Mouse (Mus musculus) right cerebral cortex, postnatal 25 days (tissue): ENCODE measurements around the gene Pcbp2.

Source experiments
- DNase-seq: peaks from one replicate; pipeline ENCODE4 v3.0.0; 2022

Gene Pcbp2

DNA sequence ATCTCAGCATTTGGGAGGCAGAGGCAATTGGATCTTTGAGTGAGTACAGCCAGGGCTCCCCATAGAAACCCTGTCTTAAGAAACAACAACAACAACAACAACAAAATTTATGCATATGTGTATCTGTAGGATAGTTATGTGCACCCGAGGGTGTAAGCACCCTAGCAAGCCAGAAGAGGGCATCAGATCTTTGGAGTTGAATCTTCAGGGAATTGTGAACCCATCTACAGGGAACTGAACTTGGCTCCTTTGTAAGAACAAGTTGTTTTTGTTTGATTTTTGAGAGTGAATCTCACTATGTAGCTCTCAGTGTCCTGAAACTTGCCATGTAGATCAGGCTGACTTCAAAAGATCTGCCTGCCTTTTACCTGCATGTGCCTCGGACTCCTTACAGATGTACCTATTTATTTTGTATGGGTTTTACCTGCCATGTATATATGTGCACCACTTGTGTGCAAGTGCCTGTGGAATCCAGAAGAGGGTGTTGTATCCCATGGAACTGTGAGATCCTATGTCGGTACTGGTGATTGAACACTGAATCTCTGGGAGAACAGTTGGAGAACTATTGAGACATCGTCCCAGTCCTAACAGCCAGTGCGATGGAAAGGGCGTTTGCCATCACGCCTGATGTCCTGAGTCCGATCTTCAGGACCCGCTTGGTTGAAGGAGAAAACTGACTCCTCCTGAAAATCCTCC lies 1.5 kb upstream of the Pcbp2 start:
- no peak for DNase-seq

DNA sequence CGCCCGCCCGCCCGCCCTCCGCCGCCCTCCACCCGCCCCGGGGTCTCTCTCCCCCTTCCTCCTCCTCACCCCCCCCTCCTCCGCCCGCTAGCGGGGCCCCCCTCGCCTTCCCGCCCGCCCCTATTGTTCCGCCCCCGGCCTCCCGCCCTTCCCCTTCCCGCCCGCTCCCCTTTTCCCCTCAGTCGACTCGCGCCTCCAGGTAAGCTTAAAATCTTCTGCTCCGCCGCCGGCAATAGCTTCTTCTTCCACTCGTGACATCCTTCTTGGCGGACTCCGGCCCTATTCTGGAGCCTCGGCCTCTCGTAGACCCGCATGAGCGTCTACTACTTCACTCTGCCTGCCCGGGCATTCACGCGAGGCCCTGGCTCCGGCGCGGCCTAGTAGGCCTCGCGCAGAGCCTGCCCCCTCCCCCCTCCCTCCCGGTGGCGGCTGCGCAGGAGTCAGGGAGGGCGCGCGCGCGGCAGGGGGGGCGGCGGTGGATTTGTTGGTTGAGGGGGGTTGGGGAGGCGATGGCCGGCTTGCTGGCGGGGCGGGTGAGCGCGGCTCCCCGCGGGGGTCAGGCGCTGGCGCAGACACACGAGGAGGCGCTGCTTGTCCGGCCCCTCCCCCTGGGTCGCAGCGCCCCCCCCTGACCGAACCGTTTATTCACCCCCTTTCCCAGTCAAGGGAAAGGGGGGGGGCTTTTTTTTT lies 411 bp downstream of the Pcbp2 start:
- peak; percentile 79 for DNase-seq

DNA sequence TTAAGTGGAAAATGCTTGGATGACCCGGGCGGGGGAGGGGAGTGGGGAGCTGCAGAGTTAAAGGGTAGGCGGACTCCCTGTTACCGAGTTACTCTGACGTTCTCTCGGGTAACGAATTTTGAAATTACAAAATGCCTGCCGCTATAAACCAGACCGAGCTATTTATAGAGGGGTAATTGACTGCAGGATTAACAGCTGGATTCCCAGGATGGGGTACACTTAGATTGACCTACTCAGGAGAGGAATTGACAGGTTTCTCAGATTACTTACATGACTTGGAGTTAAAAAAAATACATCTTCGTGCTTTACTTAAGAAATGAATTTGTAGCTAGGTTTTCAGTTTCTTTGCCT lies 931 bp downstream of the Pcbp2 start:
- DNase-seq, result no peak

DNA sequence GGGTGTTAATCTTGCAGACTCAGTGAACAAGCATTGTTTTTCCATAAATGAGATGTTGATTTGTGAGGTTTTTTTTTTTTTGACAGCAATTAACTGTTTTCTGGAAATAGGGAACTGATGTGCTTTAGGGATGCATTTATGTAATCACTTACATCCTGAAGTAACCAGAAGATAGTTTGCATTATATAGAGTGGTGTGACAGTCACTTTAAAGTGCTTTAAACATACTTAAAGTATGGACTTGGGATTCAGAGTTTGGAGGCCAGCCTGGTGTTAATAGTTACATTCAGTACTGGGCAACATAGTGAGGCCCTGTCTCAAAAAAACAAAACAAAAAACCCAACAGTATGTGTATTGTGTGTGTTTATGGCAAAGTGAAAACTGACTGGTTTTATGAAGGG lies 1.4 kb downstream of the Pcbp2 start:
- DNase-seq, result no peak

DNA sequence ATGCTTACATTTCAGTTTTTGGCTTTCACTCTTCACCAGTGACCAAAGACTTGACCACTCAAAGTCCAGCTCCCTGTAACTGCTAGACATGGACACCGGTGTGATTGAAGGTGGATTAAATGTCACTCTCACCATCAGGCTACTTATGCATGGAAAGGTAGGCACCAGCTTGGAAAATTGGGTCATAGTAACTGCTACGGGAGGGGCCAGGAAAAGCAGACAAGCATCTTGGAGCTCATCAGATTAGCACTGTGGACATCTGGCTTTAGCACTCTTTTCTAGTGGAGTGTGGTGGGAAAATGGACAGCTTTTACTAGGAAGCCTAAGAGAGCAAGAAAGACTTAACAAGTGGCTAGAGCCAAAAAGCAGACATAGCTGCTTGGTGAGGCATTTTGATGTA lies 2.9 kb downstream of the Pcbp2 start:
- DNase-seq, result no peak

DNA sequence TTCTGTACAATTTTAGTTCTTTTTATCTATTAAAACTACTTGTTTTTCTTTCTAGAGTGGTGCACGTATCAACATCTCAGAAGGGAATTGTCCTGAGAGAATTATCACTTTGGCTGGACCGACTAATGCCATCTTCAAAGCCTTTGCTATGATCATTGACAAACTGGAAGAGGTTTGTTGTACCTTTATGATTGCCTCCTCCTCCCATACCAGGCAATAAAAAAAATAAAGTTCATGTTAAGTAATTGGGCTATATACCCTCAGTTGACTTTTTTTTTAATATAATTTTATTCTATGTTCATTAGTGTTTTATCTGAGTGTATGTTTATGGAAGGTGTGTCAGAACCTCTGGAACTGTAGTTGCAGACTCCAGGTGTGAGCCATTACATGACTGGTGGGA lies 4.2 kb downstream of the Pcbp2 start:
- no peak for DNase-seq

DNA sequence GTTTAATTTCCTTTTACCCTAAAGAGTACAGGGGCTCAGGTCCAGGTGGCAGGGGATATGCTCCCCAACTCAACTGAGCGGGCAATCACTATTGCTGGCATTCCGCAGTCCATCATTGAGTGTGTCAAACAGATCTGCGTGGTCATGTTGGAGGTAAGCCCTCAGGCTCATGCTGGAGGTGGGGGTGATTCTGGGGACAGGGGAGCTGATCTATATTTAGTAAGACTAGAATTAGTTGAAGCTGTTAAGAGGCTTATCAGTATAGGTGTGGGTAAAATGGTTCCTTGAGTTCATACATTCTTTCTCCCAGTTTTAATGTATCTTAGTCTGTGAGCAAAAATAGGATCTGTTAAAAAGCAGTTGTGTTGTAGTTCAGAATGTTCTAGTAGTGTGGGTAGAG lies 12.8 kb downstream of the Pcbp2 start:
- no peak for DNase-seq

DNA sequence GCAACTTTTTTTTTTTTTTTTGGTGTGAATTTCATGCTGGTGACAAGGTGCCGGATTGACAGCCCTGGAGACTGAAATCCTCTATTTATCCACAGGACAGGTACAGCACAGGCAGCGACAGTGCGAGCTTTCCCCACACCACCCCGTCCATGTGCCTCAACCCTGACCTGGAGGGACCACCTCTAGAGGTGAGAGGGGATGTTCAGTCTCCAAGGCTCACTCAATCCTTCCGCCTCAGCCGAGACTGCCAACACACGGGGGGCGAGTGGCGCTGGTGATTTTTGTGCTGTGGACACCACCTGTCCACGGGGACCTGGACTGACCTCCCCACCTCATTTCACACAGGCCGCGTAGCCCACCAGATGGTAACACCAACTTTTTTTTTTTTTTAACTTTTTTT lies 15.5 kb downstream of the Pcbp2 start:
- DNase-seq, result no peak

DNA sequence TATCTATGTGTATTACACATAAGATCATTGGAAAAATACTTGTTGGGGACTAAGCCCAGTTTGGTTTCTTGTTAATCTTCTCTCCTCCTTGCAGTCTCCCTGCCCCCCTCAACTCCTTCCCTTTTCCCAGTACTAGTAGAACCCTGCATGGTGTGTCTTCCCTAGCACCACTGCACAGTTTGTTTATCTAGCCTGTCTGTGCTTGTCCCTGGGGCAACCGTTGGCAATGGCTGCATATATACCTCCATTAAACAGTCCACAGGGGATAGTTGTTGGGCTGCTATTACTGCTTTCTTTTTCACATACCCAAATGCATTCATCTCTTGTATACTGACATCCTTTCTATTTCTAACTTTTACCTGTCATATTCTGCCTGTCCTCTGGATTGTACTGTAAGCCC lies 17.3 kb downstream of the Pcbp2 start:
- no peak for DNase-seq

DNA sequence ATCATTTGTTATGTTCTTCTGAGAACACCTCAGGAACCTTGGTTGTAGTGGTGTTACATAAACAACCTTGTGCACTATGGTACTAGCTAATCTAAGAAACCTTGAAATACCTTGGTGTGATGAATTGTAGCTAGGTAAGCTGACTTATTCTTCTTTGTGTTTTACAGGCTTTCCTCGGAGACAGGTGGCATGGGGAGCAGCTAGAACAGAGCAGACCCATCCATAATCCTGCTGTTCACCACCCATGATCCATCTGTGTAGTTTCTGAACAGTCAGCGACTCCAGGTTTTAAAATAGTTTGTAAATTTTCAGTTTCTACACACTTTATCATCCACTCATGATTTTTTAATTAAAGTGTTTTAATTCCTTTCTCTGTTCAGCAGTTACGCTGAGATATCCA lies 28.0 kb downstream of the Pcbp2 start:
- DNase-seq, result no peak

DNA sequence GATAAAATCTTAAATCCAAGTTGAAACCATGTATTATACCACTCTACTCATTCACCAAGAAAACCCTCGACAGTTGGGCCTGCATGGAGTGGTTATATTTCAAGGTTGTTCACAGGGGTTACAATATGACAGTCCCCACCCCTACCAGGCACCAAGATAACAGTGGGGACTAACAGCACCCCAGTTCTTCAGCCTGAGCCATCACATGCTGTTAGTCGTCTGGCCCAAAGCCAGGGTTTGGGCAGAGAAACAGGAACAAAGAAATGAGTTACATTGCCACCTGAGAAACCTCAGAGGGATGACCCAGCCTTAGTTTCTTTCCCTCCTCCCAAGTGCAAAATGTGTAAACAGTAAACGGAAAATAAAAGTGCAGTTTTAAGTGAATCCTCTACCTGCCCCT lies 29.0 kb downstream of the Pcbp2 start:
- DNase-seq, result no peak

DNA sequence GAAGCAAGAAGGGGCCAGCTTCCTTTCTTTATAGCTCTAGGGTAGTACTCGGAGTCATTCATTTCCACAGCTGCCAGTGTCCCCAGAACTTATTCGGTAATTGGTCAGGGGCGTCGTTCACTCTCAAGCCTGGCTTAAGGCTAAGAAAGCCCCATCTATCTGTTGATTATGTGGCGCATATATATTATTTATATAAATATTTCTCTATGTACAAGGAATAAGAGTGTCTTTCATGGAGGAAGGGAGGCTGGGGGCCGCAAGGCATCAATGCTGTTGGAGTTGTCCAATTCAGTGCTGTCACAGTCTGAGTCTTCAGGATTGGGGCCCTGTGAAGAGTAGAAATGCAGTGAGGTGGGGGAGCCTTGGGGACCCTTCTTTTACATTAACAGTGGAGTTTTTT lies 29.5 kb downstream of the Pcbp2 start:
- no peak for DNase-seq

DNA sequence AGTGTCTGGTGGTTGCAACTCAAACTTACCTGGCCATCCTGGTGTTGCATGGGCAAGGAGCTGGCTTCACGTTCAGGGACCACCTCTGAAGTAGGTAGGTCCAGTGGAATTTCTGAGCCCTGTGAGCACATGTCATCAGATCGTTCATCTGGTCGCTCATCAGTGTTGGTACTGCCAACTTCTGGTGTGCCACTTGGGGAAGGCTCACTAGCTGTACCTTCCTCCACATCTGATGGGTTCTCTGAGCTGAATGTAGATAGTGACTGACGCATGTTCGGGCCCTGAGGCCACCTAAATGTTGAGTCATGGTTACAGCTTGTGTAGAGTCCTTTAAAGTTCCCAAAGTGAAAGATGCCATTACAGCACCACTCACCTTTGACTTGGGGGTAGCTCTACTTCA lies 30.1 kb downstream of the Pcbp2 start:
- DNase-seq, result no peak

DNA sequence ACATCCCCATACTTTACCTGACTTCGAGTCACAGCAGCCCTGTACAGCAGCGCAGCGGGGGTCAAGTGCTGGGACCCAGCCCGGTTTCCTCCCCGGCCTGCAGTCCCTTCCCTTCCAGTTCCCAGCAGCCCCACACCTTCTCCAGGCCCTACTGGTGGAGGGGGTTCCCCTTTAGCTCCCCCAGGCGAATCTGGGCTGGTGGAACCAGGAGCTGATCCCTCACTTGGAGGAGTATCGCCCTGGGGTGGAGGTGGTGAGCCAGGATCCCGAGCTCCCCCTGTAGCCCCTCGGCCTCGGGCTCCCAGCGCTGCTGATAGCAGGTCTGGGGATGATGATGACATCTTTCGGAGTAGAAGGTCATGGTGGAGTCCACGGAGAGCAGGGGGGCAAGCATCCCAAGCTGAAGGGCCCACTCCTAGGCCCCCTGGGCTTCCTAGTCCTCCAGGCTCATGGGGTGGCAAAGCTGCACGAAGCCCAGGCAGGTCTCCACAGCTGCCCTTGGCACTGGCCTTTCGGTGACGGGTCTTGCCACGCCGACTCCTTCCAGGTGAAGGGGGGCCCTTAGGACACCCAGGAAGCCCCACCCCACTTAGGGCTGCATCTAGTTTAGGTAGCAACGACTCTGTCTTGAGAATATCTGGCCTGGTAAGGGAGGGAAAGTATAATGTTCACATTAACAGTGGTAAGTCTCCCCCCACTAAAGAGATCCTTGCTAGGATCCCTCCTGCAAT lies 30.9 kb downstream of the Pcbp2 start:
- DNase-seq, result no peak

DNA sequence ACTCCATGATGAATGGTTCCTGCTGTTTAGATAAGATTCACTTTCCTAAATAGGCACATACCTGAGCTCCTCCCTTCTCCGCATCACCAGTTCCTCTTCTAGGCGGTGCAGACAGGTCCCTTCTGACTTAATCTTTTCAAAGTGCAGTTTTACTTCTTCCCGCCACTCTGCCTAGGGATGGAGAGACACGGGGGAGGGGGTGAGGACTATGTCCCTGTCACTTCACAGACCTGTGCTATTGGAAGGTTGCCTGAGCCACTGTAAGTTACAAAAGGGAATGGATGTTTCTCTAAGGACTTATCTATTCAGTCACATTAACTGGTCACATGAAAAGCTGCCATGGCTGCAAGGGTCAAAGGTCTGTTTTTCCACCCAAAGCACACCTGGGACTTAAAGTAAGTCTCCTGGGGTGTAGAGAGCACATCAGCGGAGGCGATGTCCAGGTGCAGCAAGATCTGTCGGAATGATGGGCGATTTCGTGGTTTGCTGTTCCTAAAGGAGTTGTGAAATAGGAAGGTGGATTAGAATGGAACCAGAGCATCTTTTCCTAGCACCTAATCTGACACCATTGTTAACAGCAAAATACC lies 32.0 kb downstream of the Pcbp2 start:
- no peak for DNase-seq

DNA sequence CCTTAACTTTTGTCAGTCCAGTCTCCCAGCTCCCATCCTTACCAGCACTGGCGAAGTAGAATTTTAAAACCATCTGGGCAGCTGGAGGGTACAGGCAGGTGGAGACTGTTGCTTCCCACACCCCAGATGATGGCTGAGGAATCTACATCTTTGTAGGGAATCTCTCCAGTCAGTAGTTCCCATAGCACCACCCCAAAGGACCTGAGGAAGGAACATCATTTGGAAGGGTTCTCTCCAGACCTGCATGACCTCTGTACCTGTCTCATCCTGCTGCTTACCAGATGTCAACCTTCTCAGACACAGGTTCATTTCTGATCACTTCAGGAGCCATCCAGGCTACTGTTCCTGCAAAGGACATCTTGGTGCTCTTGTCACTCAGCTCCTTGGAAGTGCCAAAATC lies 33.1 kb downstream of the Pcbp2 start, which contains the start of gene Gm10337:
TSS of gene Gm10337 (plus strand) at position 276 of the 400 bp plus-strand sequence.
- DNase-seq, result no peak

DNA sequence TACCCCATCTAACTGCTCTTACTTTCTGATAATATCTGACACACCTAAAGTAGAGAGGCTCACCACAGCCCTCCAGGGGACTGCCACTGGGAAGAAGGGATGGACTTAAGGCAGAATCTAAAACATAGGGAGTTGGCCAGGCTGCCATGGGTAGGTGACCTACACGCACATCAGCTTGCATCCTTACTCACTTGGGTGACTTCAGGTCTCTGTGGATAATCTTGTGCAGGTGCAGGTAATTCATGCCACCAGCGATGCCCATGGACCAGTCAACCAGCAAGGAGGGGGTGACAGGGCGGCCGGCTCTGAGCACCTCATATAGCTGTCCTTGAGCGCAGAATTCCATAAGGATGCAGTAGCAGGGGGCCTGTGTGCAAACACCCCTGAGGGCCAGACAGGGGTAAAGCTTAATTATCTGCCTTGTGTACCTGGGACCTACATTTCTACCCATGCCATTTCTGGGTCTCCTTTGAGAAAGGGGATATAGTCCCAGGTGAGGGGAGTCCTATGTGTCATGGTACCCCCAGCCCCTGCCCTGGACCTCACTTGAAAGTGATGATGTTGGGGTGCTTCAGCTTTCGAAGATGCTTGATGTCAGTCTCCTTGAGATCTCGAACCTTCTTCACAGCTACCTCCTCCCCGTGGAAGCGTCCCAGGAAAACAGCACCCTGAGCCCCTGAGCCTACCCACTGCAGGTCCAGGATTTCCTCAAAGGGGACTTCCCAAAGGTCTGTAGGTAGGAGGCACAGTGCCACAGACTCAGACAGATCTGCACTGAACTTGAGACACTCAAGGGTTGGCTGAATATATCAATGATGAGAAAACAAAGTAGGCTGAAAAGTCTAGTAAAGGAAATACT lies 33.8 kb downstream of the Pcbp2 start:
- DNase-seq, result no peak

DNA sequence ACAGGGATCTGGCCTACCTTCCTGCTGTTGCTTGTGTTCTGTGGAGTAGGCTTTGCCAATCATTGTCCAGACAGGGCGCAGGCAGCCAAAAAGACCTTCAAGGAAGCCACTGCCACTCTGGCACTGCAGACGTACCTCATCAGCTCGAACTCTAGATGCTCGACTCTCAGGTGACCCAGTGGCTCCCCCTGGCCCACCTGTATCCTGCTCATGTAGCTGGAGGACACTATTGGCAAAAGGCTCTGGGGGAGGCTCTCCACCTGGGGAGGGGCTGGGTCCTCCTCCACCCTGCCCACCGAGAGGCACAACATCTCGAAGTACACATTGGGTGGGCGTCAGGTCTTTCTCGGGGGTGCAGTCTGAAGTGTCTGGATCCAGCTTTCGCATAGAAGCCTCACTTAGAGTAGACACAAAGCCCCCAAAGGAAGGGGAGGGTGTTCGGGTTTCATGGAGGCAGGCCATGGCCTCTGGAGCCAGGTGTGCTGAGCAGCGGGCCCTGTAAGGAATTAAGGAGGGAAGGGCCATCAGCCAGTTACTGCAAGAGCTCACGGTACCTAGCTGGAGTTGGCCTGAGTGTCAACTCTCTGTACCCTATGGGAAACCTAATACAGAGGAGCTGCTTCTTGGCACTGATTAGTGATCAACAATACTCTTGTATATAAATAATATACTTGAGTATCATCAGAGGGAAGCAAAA lies 34.9 kb downstream of the Pcbp2 start:
- DNase-seq, result no peak

DNA sequence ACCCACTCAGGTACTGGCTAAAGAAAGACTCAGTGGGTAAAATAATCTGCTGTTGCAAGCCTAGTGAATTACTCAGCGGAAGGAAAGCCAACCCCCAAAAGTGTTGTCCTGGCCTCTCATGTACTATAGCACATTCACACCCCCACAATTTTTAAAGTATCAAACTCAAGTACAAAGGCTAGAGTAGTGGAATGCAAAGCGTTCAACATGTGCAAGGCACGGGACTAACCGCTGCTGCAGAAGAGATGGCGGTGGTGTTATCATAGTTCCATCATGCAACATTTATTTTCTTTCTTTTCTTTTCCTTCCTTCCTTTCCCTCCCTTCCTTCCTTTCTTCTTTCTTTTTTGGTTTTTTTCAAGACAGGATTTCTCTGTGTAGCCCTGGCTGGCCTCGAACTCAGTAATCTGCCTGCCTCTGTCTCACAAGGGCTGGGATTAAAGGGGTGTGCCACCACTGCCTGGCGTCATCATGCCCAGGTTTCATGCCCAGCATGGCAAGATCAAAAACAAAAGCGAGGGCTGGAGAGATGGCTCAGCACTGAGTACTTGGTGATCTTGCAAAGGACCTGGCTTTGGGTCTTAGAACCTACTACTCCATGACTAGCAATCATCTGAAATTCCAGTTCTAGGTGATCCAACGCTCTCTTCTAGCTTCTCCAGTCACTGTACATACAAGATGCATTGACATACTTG lies 35.6 kb downstream of the Pcbp2 start:
- DNase-seq, result no peak

DNA sequence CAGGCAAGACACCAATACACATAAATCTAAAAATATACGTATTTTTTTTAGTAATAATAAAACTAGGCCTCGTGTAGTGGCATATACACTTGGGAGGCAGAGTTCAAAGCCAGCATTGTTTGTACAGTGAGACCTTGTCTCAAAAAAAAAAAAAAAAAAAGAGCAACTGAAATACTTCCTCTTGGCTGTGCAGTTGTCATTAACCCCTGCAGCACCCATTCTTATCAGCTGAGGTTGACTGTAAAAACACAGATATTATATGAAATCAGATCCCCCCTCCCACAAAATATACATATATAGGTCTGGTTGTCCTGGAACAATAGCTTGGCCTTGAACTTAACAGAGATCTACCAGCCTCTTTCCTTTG lies 36.1 kb downstream of the Pcbp2 start:
- DNase-seq, result no peak

DNA sequence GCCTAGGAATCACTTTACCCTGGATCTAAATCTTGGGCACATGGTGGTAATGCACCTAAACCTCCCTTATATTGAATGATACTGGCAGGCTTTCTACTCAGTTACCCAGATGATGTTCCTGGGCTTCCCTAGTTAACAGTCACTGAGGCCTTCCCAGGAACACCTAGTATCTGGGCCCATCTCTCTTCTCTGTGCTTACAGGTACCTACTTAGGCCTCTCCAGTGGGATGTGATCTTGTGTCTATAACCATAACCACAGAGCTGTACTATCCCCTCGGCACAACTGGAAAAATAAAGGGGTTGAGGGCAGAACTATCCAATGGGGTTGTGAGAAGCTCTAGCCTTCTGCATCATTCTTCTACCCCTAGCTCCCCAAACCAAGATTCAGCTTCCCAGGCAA lies 36.5 kb downstream of the Pcbp2 start:
- DNase-seq, result no peak

DNA sequence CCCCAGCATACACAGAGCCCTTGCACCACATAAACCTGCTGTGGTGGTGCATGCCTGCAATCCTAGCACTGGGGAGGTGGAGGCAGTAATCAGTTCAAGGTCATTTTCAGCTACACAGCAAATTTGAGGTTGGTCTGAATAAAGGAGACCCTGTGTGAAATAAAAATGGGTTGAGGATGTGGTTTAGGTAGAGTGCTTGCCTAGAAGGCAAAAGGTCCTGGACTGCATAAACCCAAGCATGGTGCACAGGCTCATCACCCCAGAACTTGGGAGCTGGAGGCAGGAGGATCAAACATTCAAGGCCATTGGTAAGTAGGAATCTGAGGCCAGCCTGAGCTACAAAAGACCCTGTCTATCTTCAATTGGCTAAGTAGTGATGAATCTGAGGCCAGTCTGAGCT lies 37.2 kb downstream of the Pcbp2 start:
- DNase-seq, result no peak
